Mouse (Mus musculus) T-cell, adult 66 days (primary cell): ENCODE results near the gene Zfp867. TPM values are rescaled to one million over a fixed set of nuclear protein-coding genes. Genes with fewer than 3 reads are reported as not detected.

Experiments
- total RNA-seq, 2 experiments: library from RNA; stranded (reverse); gene quantifications; 3 replicates in 1 of 2; 4 replicates in 1 of 2; pipeline ENCODE4 v1.2.4; 2023

Gene Zfp867
- total RNA-seq, result 1 to 10 TPM; 3.4 to 4.4 TPM

GRCm38 (mm10) chr11:59472326-59472677, at the start of gene Zfp867:
Zfp867 (minus strand) TSS chr11:59472474.

GRCm38 (mm10) chr11:59451086-59451485, 21.2 kb downstream of the Zfp867 start, which contains the start of gene Snap47:
Snap47 (minus strand) TSS chr11:59451186.

GRCm38 (mm10) chr11:59449741-59450229, 22.5 kb downstream of the Zfp867 start, which contains the start of gene Jmjd4:
Jmjd4 (plus strand) TSS chr11:59450045.

Other genes with a start within 250 kb of the Zfp867 start
- 100 to 1,000 TPM; 205 to 222 TPM for gene Arf1, start 244.2 kb downstream of the Zfp867 start, total RNA-seq
- not detected for gene Wnt3a, start 181.7 kb downstream of the Zfp867 start, total RNA-seq
- not detected for gene Wnt9a, start 165.5 kb downstream of the Zfp867 start, total RNA-seq
- under 1 TPM in 1 of 2 experiments, not detected in 1; 0.44 TPM for gene Prss38, start 96.8 kb downstream of the Zfp867 start, total RNA-seq
- gene Jmjd4, start 22.4 kb downstream of the Zfp867 start, total RNA-seq, result 10 to 100 TPM; 11.3 to 13.4 TPM
- 10 to 100 TPM; 22.4 to 28.3 TPM for gene Snap47, start 21.3 kb downstream of the Zfp867 start, total RNA-seq
- 10 to 100 TPM; 21.7 to 27.2 TPM for gene Zkscan17, start 54.3 kb upstream of the Zfp867 start, total RNA-seq
- under 1 TPM; 0.36 to 0.99 TPM for gene Nlrp3, start 69.1 kb upstream of the Zfp867 start, total RNA-seq
- gene Olfr222, start 103.8 kb upstream of the Zfp867 start, total RNA-seq, result not detected
- gene Olfr223, start 120.8 kb upstream of the Zfp867 start, total RNA-seq, result not detected
- 10 to 100 TPM; 62.3 to 62.7 TPM for gene Mprip, start 188.8 kb upstream of the Zfp867 start, total RNA-seq